Mouse (Mus musculus) small intestine, adult 2 months (tissue): ENCODE results near the gene Rgma. TPM values are rescaled to one million over a fixed set of nuclear protein-coding genes. Genes with fewer than 3 reads are reported as not detected.

ENCODE experiments used
- H3K27ac ChIP-seq: fragments of 200-500 bp; 2 replicates; pipeline ENCODE4 v1.5.1; 2012; ENCODE audit warnings: low read depth, low read length, control low read depth, inconsistent platforms; ENCODE audit not compliant: insufficient read depth
- H3K27me3 ChIP-seq: fragments of 200-500 bp; 2 replicates; pipeline ENCODE4 v1.6.1; 2012; ENCODE audit warnings: mild to moderate bottlenecking, moderate library complexity, low read length, inconsistent platforms; ENCODE audit not compliant: control insufficient read depth, insufficient read depth
- H3K36me3 ChIP-seq: fragments of 200-500 bp; 2 replicates; pipeline ENCODE4 v1.6.1; 2012; ENCODE audit warnings: mild to moderate bottlenecking, low read length, control low read depth, inconsistent platforms; ENCODE audit not compliant: control insufficient read depth, insufficient read depth
- H3K4me1 ChIP-seq: fragments of 200-500 bp; 2 replicates; pipeline ENCODE4 v1.6.1; 2012; ENCODE audit warnings: low read length, inconsistent platforms, mixed read lengths; ENCODE audit not compliant: control insufficient read depth, insufficient read depth, insufficient read length
- H3K4me3 ChIP-seq: fragments of 200-500 bp; 2 replicates; pipeline ENCODE4 v1.5.1; 2012; ENCODE audit warnings: low read depth, mild to moderate bottlenecking, control low read depth, inconsistent platforms, low read length, moderate library complexity
- CTCF ChIP-seq: fragments of 200-500 bp; IDR thresholded peaks from 2 replicates; pipeline ENCODE4 v1.5.1; 2012; ENCODE audit warnings: low read depth, mild to moderate bottlenecking, control low read depth, inconsistent platforms, low read length, moderate library complexity, mixed read lengths; ENCODE audit not compliant: insufficient replicate concordance, insufficient read length; ENCODE audit errors: extremely low read depth
- POLR2A ChIP-seq: fragments of 200-500 bp; IDR thresholded peaks from 2 replicates; pipeline ENCODE4 v1.6.1; 2012; ENCODE audit warnings: low read depth, mild to moderate bottlenecking, control low read depth, inconsistent platforms, low read length, moderate library complexity
- WGBS: fragments of 180-500 bp; shearing (Covaris S2); methylation state at CpG from one replicate; pipeline ENCODE4 v1.1.7; 2018; 5-methylcytosine and 5-hydroxymethylcytosine counted together
- polyA plus RNA-seq: library from polyadenylated mRNA; depleted of rRNA; stranded (reverse); fragments of >200 nt; gene quantifications from 2 replicates; pipeline ENCODE4 v1.2.3, GENCODE M21; 2012

The Rgma gene
- polyA plus RNA-seq, 1 experiment, result 11.1 TPM

GRCm38 (mm10) chr7:73355229-73355628 is 20.1 kb upstream of the Rgma start:
- no peak overlapping the region for H3K27ac ChIP-seq
- H3K4me1 ChIP-seq, result no peaks in the 10 kb centered on the region
- TF ChIP-seq CTCF (no peak), POLR2A (no peak)
- H3K4me3 ChIP-seq, result no peak overlapping the region
- H3K36me3 ChIP-seq, result no peaks in the 10 kb centered on the region
- H3K27me3 ChIP-seq, result no peaks in the 10 kb centered on the region
- WGBS, result 22% methylated on average over 9 of the region's 9 CpGs

- no peak for TF ChIP-seq CTCF
- TF ChIP-seq POLR2A, result no peak
- no peaks in the 10 kb centered on the region for H3K36me3 ChIP-seq
- H3K4me1 ChIP-seq, result no peaks in the 10 kb centered on the region
- H3K27me3 ChIP-seq, result no peaks in the 10 kb centered on the region
- H3K27ac ChIP-seq, result no peak overlapping the region
- H3K4me3 ChIP-seq, result no peak overlapping the region
- 84% methylated on average over 5 of the region's 5 CpGs for WGBS
Measured at GRCm38 (mm10) chr7:73356901-73357300, 18.4 kb upstream of the Rgma start.

- no peaks in the 10 kb centered on the region for H3K4me1 ChIP-seq
- 94% methylated on average over 2 of the region's 2 CpGs for whole genome bisulfite sequencing
- no peak overlapping the region for H3K27ac ChIP-seq
- no peaks in the 10 kb centered on the region for H3K27me3 ChIP-seq
- TF ChIP-seq CTCF, result no peak
- H3K36me3 ChIP-seq, result no peaks in the 10 kb centered on the region
- no peak overlapping the region for H3K4me3 ChIP-seq
Measured at GRCm38 (mm10) chr7:73357626-73358025, 17.7 kb upstream of the Rgma start.

- WGBS, result 81% methylated on average over 4 of the region's 4 CpGs
- Histone ChIP-seq H3K27ac (no peak overlapping the region), H3K4me1 (no peaks in the 10 kb centered on the region), H3K36me3 (no peaks in the 10 kb centered on the region), H3K27me3 (no peaks in the 10 kb centered on the region), H3K4me3 (no peak overlapping the region)
- no peak for TF ChIP-seq POLR2A
- TF ChIP-seq CTCF, result no peak
Measured at GRCm38 (mm10) chr7:73365511-73365910, 9.8 kb upstream of the Rgma start.

- TF ChIP-seq CTCF, result no peak
- no peak for TF ChIP-seq POLR2A
- no peak overlapping the region for H3K4me3 ChIP-seq
- no peak overlapping the region for H3K27ac ChIP-seq
- H3K27me3 ChIP-seq, result no peaks in the 10 kb centered on the region
- WGBS, result 83% methylated on average over 7 of the region's 7 CpGs
- H3K4me1 ChIP-seq, result no peaks in the 10 kb centered on the region
- H3K36me3 ChIP-seq, result no peaks in the 10 kb centered on the region
Measured at GRCm38 (mm10) chr7:73365965-73366364, 9.3 kb upstream of the Rgma start.

GRCm38 (mm10) chr7:73367681-73368464 is 7.4 kb upstream of the Rgma start:
- Histone ChIP-seq H3K36me3 (no peaks in the 10 kb centered on the region), H3K4me3 (no peak overlapping the region), H3K4me1 (no peaks in the 10 kb centered on the region), H3K27me3 (peaks cover 4% of the 10 kb centered on the region; the same call in 1 of the 2 replicates), H3K27ac (no peak overlapping the region)
- TF ChIP-seq CTCF (no peak), POLR2A (no peak)
- WGBS, result 90% methylated on average over 10 of the region's 10 CpGs

GRCm38 (mm10) chr7:73369992-73370391 is 5.3 kb upstream of the Rgma start:
- no peaks in the 10 kb centered on the region for H3K36me3 ChIP-seq
- WGBS, result 79% methylated on average over 4 of the region's 4 CpGs
- no peak overlapping the region for H3K4me3 ChIP-seq
- H3K27me3 ChIP-seq, result peaks cover 4% of the 10 kb centered on the region; the same call in 1 of the 2 replicates
- H3K4me1 ChIP-seq, result peaks cover under 1% of the 10 kb centered on the region; the same call in 1 of the 2 replicates
- TF ChIP-seq CTCF (no peak), POLR2A (no peak)
- H3K27ac ChIP-seq, result no peak overlapping the region
